Mouse (Mus musculus): ENCODE data around the gene Clec2d. TPM values are rescaled to one million over a fixed set of nuclear protein-coding genes. Genes with fewer than 3 reads are reported as not detected.

Clec2d gene
- polyA plus RNA-seq, 1 experiment from 2014 or later = 0.58 TPM

- no peak for ATAC-seq (ENCODE audit: low FRiP score, low TSS enrichment)
- H3K36me3 ChIP-seq (ENCODE audit: control insufficient read depth, insufficient read depth, low read length) = no peaks in the 10 kb centered on the region
- H3K4me1 ChIP-seq (ENCODE audit: control insufficient read depth, insufficient read depth, low read length) = no peaks in the 10 kb centered on the region
- H3K27ac ChIP-seq (ENCODE audit: low read depth, low read length) = no peak overlapping the region
- H3K4me2 ChIP-seq (replicated peaks; ENCODE audit: low read depth, low read length) = no peak overlapping the region
- no peaks in the 10 kb centered on the region for H3K27me3 ChIP-seq (ENCODE audit: control insufficient read depth, insufficient read depth, low read length)
- H3K4me3 ChIP-seq (ENCODE audit: low read length) = no peak overlapping the region
- H3K9ac ChIP-seq (ENCODE audit: low read depth, low read length) = no peak overlapping the region
- WGBS = 79% methylated on average over 5 of the region's 5 CpGs
- H3K9me3 ChIP-seq (ENCODE audit: control insufficient read depth, low read length) = no peaks in the 10 kb centered on the region
Observed at GRCm38 (mm10) chr6:129235855-129236461, 55.5 kb downstream of the Clec2d start.

Small RNA genes within 50 kb of the gene (microRNA-seq; reads per million reads assigned to microRNA genes)
- not detected for gene Gm27514

Other genes starting within 250 kb of the Clec2d start
- not detected in 2 replicates for gene Clec2g, start 246.2 kb upstream of the Clec2d start, polyA plus RNA-seq (2014; fragmentation: Nextera tagmentation; extraction: Ambion mirVana)
- 0.28 TPM in 1 of 2 replicates, not detected in the other for gene Klrb1f, start 134.7 kb upstream of the Clec2d start, polyA plus RNA-seq (2014; fragmentation: Nextera tagmentation; extraction: Ambion mirVana)
- gene Clec2e, start 79.7 kb upstream of the Clec2d start, polyA plus RNA-seq (2014; fragmentation: Nextera tagmentation; extraction: Ambion mirVana) = not detected in 2 replicates
- 0.04 and 0.11 TPM in 2 replicates for gene Cd69, start 94.8 kb downstream of the Clec2d start, polyA plus RNA-seq (2014; fragmentation: Nextera tagmentation; extraction: Ambion mirVana)
- gene 4922502D21Rik, start 151.2 kb downstream of the Clec2d start, polyA plus RNA-seq (2014; fragmentation: Nextera tagmentation; extraction: Ambion mirVana) = not detected in 2 replicates
- 0.50 and 0.85 TPM in 2 replicates for gene Clec12a, start 162.1 kb downstream of the Clec2d start, polyA plus RNA-seq (2014; fragmentation: Nextera tagmentation; extraction: Ambion mirVana)
- gene Clec12b, start 205.3 kb downstream of the Clec2d start, polyA plus RNA-seq (2014; fragmentation: Nextera tagmentation; extraction: Ambion mirVana) = not detected in 2 replicates
- 2.5 and 4.7 TPM in 2 replicates for gene Clec1b, start 216.7 kb downstream of the Clec2d start, polyA plus RNA-seq (2014; fragmentation: Nextera tagmentation; extraction: Ambion mirVana)
- 0.41 and 0.45 TPM in 2 replicates for gene Clec9a, start 228.2 kb downstream of the Clec2d start, polyA plus RNA-seq (2014; fragmentation: Nextera tagmentation; extraction: Ambion mirVana)

All from kidney, embryonic 14.5 days (tissue).